Mouse (Mus musculus) layer of hippocampus, adult 9-11 months (tissue): ENCODE measurements around the gene Gtpbp3.

Source experiments
- DNase-seq: peaks from one replicate; pipeline ENCODE4 v3.0.0; 2022

Gtpbp3 gene

GRCm38 (mm10) chr8:71487691-71488445 is at the start of gene Gtpbp3:
Gene Gtpbp3 (plus strand): TSS chr8:71488103.
- DNase-seq: peak; percentile 80

- no peak for DNase-seq
Measured at GRCm38 (mm10) chr8:71441404-71441803, 46.5 kb upstream of the Gtpbp3 start.

- DNase-seq: no peak
Measured at GRCm38 (mm10) chr8:71445096-71445495, 42.8 kb upstream of the Gtpbp3 start.

- DNase-seq: no peak
Measured at GRCm38 (mm10) chr8:71451337-71451736, 36.6 kb upstream of the Gtpbp3 start.

GRCm38 (mm10) chr8:71451777-71452176 is 36.1 kb upstream of the Gtpbp3 start:
- DNase-seq: no peak

GRCm38 (mm10) chr8:71452669-71453068 is 35.2 kb upstream of the Gtpbp3 start:
- no peak for DNase-seq

- DNase-seq: no peak
Measured at GRCm38 (mm10) chr8:71454668-71455067, 33.2 kb upstream of the Gtpbp3 start.

- no peak for DNase-seq
Measured at GRCm38 (mm10) chr8:71456906-71457305, 31.0 kb upstream of the Gtpbp3 start.

- DNase-seq: no peak
Measured at GRCm38 (mm10) chr8:71457659-71458270, 30.1 kb upstream of the Gtpbp3 start.

- DNase-seq: no peak
Measured at GRCm38 (mm10) chr8:71460716-71461115, 27.2 kb upstream of the Gtpbp3 start.

GRCm38 (mm10) chr8:71461152-71461840 is 26.6 kb upstream of the Gtpbp3 start:
- DNase-seq: peak; percentile 22

GRCm38 (mm10) chr8:71462191-71462590 is 25.7 kb upstream of the Gtpbp3 start:
- DNase-seq: no peak

GRCm38 (mm10) chr8:71462786-71463185 is 25.1 kb upstream of the Gtpbp3 start:
- peak; percentile 77 for DNase-seq

- DNase-seq: peak; percentile 98
Measured at GRCm38 (mm10) chr8:71463188-71464033, 24.5 kb upstream of the Gtpbp3 start, which contains the start of gene Abhd8. Gene Abhd8 (minus strand): TSS chr8:71463655.

- peak; percentile 100 for DNase-seq
Measured at GRCm38 (mm10) chr8:71464513-71465500, 23.1 kb upstream of the Gtpbp3 start, which contains the start of gene Mrpl34. Gene Mrpl34 (plus strand): TSS chr8:71464959.

GRCm38 (mm10) chr8:71465733-71466132 is 22.2 kb upstream of the Gtpbp3 start:
- no peak for DNase-seq

GRCm38 (mm10) chr8:71466198-71466597 is 21.7 kb upstream of the Gtpbp3 start:
- DNase-seq: peak; percentile 13

GRCm38 (mm10) chr8:71467201-71467600 is 20.7 kb upstream of the Gtpbp3 start:
- DNase-seq: peak; percentile 5

- peak; percentile 6 for DNase-seq
Measured at GRCm38 (mm10) chr8:71468001-71468400, 19.9 kb upstream of the Gtpbp3 start.

- DNase-seq: peak; percentile 99
Measured at GRCm38 (mm10) chr8:71468916-71469315, 19.0 kb upstream of the Gtpbp3 start, which contains the start of gene Dda1. Gene Dda1 (plus strand): TSS chr8:71469199.

GRCm38 (mm10) chr8:71469411-71469810 is 18.5 kb upstream of the Gtpbp3 start:
- DNase-seq: peak; percentile 76
